Mouse (Mus musculus) forebrain, embryonic 14.5 days (tissue): ENCODE results near the gene Stx1b. TPM values are rescaled to one million over a fixed set of nuclear protein-coding genes. Genes with fewer than 3 reads are reported as not detected.
A peak's percentile ranks its signal among the peaks of the same experiment; 100 is the strongest.

ENCODE experiments used
- ATAC-seq: fragments of 200-750 bp; cut with Nextera tagmentation; 2 replicates; pipeline ENCODE4 v1.8.0; 2017; ENCODE audit warnings: mild to moderate bottlenecking, moderate library complexity
- DNase-seq: peaks from one replicate; pipeline ENCODE4 v3.0.0-alpha.2; 2015; ENCODE audit warnings: low spot score
- H3K27ac ChIP-seq: fragments of 300-500 bp; sonication (generic); 2 replicates; pipeline ENCODE4 v1.5.1; 2014; ENCODE audit warnings: low read depth, mild to moderate bottlenecking, control low read depth, low read length, moderate library complexity
- H3K27me3 ChIP-seq: fragments of 300-500 bp; sonication (generic); replicated peaks from 2 replicates; pipeline ENCODE4 v1.6.1; 2014; ENCODE audit warnings: low read length, control low read depth, mixed read lengths; ENCODE audit not compliant: control insufficient read depth, insufficient read depth
- H3K36me3 ChIP-seq: fragments of 300-500 bp; sonication (generic); 2 replicates; pipeline ENCODE4 v1.6.1; 2014; ENCODE audit warnings: low read length, control low read depth; ENCODE audit not compliant: control insufficient read depth, insufficient read depth
- H3K4me1 ChIP-seq: fragments of 300-500 bp; sonication (generic); 2 replicates; pipeline ENCODE4 v1.6.1; 2014; ENCODE audit warnings: antibody characterized with exemption, low read length, control low read depth; ENCODE audit not compliant: control insufficient read depth, insufficient read depth
- H3K4me2 ChIP-seq: fragments of 300-500 bp; sonication (generic); 2 replicates; pipeline ENCODE4 v1.6.1; 2014; ENCODE audit warnings: mild to moderate bottlenecking, control low read depth, low read length
- H3K4me3 ChIP-seq: fragments of 300-500 bp; sonication (generic); 2 replicates; pipeline ENCODE4 v1.5.1; 2014; ENCODE audit warnings: low read depth, low read length, control low read depth
- H3K9ac ChIP-seq: fragments of 300-500 bp; sonication (generic); 2 replicates; pipeline ENCODE4 v1.6.1; 2014; ENCODE audit warnings: mild to moderate bottlenecking, low read length, control low read depth, moderate library complexity
- H3K9me3 ChIP-seq: fragments of 300-500 bp; sonication (generic); replicated peaks from 2 replicates; pipeline ENCODE4 v1.6.1; 2016; ENCODE audit warnings: low read length, control low read depth, mixed read lengths; ENCODE audit not compliant: control insufficient read depth
- WGBS: fragments of 180-500 bp; shearing (Covaris S2); extraction: QIAGEN DNeasy Blood & Tissue Kit; methylation state at CpG from one replicate; pipeline ENCODE4 v1.1.7; 2014; 5-methylcytosine and 5-hydroxymethylcytosine counted together
- polyA plus RNA-seq: library from polyadenylated mRNA; unstranded; fragments of >200 nt; fragmentation: Nextera tagmentation; extraction: Ambion mirVana; gene quantifications from 2 replicates; pipeline ENCODE4 v1.2.1, GENCODE M21; 2014

Gene Stx1b
- polyA plus RNA-seq: 15.7 and 22.3 TPM in 2 replicates

DNA sequence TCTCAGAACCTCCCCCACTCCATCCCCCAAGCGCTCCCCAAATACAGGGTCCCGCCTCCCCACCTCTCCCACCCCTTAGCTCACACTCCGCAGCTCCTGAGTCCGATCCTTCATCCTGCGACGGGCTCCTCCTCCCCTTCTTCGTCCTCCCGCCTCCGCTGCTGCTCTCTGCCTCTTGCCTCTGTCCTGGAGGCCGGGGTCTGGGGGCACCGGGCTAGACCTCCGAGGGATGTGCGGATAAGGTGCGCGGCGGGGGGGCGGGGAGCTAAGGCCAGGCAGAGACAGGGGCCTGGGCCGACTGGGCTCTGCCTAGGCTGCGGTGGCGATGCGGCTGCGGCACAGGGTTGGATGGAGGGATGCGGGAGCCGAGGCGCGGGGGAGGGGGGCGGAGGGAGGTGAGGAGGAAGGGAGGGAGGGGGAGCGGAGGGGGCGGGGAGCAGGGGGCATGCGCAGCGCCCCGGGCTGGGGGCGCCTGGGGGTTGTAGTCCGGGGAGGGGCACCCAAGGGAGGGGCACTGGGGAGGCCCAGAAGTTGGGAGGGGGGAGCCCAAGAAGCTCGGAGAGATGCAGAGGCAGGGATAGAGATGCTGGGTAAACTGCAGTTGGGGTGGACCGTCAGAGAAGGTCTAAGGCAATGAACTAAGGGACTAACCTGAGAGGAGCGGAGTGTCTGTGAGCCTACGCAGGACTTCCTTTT is at the start of gene Stx1b, which contains the start of gene Stx4a:
TSS of gene Stx1b (minus strand) at position 374 of the 696 bp plus-strand sequence.
TSS of gene Stx4a (plus strand) at position 119 of the 696 bp plus-strand sequence.
- ATAC-seq (peak; percentile 92), DNase-seq (peak; percentile 85)
- peak within 1 kb of the TSS; percentile 66 for H3K27ac ChIP-seq
- H3K9me3 ChIP-seq: no peaks in the 10 kb centered on the region
- H3K27me3 ChIP-seq: no peaks in the 10 kb centered on the region
- H3K36me3 ChIP-seq: no peaks in the 10 kb centered on the region
- peak within 1 kb of the TSS; percentile 68 for H3K4me3 ChIP-seq
- H3K4me1 ChIP-seq: 0 out of 2 replicates have a peak, but pooled peaks cover 5% of the 10 kb centered on the region
- H3K9ac ChIP-seq: peak within 1 kb of the TSS; percentile 96
- H3K4me2 ChIP-seq: peak within 1 kb of the TSS; percentile 74
- WGBS: 2% methylated on average over 33 of the region's 38 CpGs

DNA sequence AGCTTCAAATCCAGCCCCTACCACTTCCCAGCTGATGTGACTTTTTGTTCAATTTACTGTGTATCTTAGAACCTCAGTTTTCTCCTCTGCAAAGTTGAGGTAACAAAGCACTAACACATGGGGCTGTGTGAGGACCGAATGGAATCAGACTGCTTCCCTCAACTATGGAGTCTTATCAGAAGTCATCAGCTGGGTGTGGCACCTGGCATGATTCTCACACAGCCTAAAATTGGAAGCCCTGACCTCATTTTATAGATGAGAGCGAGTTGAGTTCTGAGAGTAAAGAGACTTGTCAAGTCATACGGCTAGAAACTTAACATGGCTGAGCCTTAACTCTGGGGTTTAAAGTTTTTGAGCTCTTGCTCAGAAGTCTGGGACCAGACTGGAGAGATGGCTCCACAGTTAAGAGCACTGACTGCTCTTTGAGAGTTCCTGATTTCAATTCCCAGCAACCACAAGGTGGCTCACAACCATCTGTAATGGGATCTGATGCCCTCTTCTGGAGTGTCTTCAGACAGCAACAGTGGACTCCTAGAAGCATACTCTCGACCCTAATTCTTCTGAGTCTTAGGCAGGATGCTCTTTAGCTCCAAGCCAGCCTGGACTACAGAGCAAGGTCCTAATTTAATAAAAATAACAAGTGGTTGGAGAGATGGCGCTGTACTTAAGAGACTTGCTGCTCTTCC is 45.9 kb upstream of the Stx1b start:
- peaks cover 57% of the 10 kb centered on the region for H3K36me3 ChIP-seq
- no peak for ATAC-seq
- WGBS: 85% methylated on average over 5 of the region's 5 CpGs

DNA sequence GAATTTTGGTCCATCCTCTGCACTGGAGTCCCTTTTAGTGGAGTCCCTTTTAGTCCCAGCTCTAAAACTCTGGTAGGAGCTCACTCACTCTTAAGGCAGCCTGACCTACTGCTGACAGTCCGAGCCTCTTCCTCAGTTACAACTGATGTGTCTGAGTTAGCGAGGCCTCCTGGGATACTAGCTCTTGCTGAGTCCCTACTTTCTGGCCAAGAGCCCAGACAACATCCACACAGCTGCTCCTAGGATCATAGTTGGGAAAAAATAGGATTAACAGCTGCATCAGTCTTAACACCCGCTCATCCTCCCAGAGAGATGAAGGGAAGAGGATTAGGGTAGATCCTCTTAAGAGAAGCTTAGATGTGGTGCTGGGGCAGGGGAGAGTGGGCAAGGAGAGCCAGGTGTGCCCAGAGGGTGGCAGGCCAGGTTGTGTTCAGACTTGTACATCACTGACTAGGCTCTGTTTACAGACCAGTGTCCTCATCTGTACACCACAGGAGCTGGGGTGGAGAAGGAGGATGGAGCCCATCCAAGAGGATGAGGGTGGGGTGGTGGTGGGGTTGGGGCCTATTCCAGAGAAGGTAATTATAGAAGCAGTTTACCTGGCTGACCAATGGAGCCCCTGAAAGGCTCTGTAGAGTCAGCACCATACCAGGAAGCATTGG is 44.9 kb upstream of the Stx1b start:
- ATAC-seq (no peak), DNase-seq (peak; percentile 17)
- H3K9ac ChIP-seq: no peak overlapping the region
- H3K4me3 ChIP-seq: no peak overlapping the region
- H3K4me1 ChIP-seq: peaks cover 7% of the 10 kb centered on the region
- 63% methylated on average over 3 of the region's 3 CpGs for WGBS
- no peaks in the 10 kb centered on the region for H3K27me3 ChIP-seq
- H3K27ac ChIP-seq: peak overlapping the region; percentile 17; the same call in 1 of the 2 replicates
- H3K9me3 ChIP-seq: no peaks in the 10 kb centered on the region
- peaks cover 67% of the 10 kb centered on the region for H3K36me3 ChIP-seq
- no peak overlapping the region for H3K4me2 ChIP-seq

More for the DNA sequence above, 45.9 kb upstream of the Stx1b start:
- no peaks in the 10 kb centered on the region for H3K27me3 ChIP-seq
- H3K9me3 ChIP-seq: no peaks in the 10 kb centered on the region
- H3K4me3 ChIP-seq: no peak overlapping the region
- no peak overlapping the region for H3K9ac ChIP-seq
- H3K27ac ChIP-seq: no peak overlapping the region
- H3K4me2 ChIP-seq: no peak overlapping the region
- peaks cover 11% of the 10 kb centered on the region for H3K4me1 ChIP-seq
- no peak for DNase-seq

DNA sequence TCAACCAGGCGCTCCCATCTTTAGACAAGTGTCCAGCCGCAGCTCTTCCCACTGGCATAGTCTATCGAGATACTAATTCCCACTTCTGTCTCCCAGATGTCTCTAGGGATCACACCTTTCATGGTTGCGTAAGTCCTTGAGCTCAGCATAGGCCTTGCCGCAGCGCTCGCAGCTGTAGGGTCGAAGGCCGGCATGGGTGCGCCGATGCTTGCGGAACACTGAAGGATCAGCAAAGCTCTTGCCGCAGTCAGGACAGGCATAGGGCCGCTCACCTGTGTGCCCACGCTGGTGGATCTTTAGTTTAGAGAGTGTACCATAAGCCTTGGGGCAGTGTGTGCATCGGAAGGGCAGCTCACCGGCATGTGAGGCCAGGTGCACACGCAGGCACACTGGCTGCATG is 43.3 kb upstream of the Stx1b start:
- Histone ChIP-seq H3K4me1 (no peaks in the 10 kb centered on the region), H3K27me3 (no peaks in the 10 kb centered on the region), H3K4me2 (no peak overlapping the region), H3K36me3 (peaks cover 61% of the 10 kb centered on the region), H3K4me3 (no peak overlapping the region), H3K9ac (no peak overlapping the region), H3K9me3 (no peaks in the 10 kb centered on the region), H3K27ac (no peak overlapping the region)
- ATAC-seq (no peak), DNase-seq (no peak)
- 96% methylated on average over 18 of the region's 18 CpGs for WGBS

DNA sequence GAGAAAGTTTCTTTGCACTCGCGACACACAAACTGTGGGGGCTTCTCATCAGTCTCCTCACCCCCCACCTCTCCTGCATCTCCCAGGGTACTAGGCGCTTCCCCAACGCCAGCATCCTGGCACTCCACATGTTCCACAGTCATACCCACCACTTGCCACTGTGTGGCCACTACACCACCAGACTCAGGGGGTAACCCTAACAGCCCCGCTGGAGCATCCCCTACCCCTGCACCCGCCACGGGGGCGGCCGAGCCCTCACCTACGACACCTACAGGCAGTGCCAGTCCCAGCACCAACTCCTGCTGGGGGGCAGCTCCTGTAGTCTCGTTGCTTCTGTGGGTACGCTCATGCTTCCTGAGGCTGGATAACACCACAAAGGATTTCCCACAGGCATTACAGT is 42.1 kb upstream of the Stx1b start:
- H3K4me2 ChIP-seq: no peak overlapping the region
- H3K9ac ChIP-seq: no peak overlapping the region
- no peak overlapping the region for H3K27ac ChIP-seq
- DNase-seq (no peak), ATAC-seq (no peak)
- no peaks in the 10 kb centered on the region for H3K4me1 ChIP-seq
- H3K9me3 ChIP-seq: no peaks in the 10 kb centered on the region
- no peak overlapping the region for H3K4me3 ChIP-seq
- no peaks in the 10 kb centered on the region for H3K27me3 ChIP-seq
- peaks cover 54% of the 10 kb centered on the region for H3K36me3 ChIP-seq
- 94% methylated on average over 12 of the region's 12 CpGs for whole genome bisulfite sequencing

DNA sequence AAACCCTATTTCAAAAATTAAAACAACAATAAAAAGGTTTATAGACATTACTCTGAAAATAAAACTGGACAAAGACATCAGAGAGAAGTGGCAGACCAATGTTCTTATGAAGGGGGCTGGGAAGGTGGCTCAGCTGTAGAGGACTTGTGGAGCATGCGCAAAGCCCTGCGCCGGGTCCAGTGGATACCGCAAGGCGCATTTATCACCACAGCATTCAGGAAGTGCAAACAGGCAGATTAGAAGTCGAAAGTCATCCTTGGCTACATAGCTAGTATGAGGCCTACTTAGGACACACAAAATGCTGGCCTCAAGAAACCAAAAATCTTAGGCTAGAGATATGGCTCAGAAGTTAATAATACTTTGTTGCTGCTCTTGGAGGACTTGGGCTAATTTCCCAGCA is 33.9 kb upstream of the Stx1b start:
- Histone ChIP-seq H3K27me3 (no peaks in the 10 kb centered on the region), H3K9ac (no peak overlapping the region), H3K4me3 (no peak overlapping the region), H3K27ac (no peak overlapping the region), H3K4me2 (no peak overlapping the region), H3K9me3 (no peaks in the 10 kb centered on the region), H3K36me3 (no peaks in the 10 kb centered on the region), H3K4me1 (no peaks in the 10 kb centered on the region)
- WGBS: 97% methylated on average over 6 of the region's 6 CpGs
- DNase-seq (no peak), ATAC-seq (no peak)

DNA sequence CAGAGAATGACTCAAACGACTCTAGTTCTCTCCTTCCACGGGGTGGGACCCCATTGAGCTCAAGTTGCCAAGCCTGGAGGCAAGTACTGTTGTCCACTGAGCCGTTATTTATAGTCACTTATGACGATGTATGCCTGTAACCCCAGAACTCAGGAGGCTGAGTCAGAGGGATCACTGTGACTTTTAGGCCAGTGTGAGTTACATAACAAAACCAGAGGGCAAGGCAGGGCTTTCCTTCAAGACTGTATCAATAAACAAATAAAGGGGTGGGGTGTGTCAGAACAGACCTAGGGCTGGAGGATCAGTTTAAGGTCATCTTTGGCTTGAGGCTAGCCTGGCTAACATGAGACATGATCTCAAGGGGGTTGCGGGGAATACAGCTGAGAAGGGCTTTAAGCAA is 26.6 kb upstream of the Stx1b start:
- Histone ChIP-seq H3K27ac (no peak overlapping the region), H3K4me1 (no peaks in the 10 kb centered on the region), H3K9me3 (no peaks in the 10 kb centered on the region), H3K27me3 (no peaks in the 10 kb centered on the region), H3K36me3 (0 out of 2 replicates have a peak, but pooled peaks cover 3% of the 10 kb centered on the region), H3K4me3 (no peak overlapping the region), H3K4me2 (no peak overlapping the region), H3K9ac (no peak overlapping the region)
- DNase-seq: no peak
- 78% methylated on average over 5 of the region's 5 CpGs for WGBS
- no peak for ATAC-seq

DNA sequence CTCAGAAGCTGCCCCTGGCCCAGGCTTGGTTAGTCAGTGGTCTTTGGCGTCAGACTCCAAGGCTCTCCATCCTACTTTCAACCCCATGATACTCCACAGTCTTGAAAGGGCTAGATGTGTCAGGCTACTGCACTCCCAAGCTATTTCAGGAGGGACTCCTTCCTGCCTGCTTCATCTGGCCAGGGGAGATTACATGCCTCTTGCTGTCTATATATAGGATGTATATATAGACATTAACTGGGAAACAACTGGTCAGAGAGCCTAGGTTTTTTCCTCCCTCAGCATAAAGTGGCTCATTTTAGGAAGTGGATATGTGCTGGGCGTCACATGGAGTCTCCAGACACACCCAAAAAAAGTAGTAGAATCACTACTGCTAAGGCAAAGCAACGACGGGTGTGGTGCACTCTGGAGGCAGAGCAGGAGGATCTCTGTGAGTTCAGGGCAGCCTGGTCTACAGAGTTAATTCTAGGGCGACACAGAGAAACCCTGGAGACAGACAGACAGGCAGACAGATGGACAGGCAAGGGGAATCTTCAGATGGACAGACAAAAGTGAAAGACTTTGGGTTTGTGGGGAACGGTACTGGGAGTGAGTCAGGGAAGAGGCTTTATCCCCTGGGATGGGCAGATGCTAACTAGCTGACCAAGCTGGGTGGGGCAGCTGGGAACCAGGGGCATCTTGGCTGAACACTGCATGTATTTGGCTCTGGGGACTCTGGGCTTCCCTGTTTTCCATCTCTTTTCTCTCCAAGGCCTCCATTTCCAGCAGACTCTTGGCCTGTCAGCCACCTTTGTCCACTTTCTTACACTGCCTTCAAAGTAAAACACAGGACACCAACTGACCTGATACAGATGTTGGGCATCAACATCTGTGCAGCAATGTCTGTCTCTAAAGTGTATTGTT is 25.9 kb upstream of the Stx1b start:
- DNase-seq: no peak
- H3K27ac ChIP-seq: no peak overlapping the region
- no peak for ATAC-seq
- H3K4me3 ChIP-seq: no peak overlapping the region
- 0 out of 2 replicates have a peak, but pooled peaks cover 3% of the 10 kb centered on the region for H3K36me3 ChIP-seq
- no peaks in the 10 kb centered on the region for H3K27me3 ChIP-seq
- 79% methylated on average over 6 of the region's 6 CpGs for WGBS
- no peaks in the 10 kb centered on the region for H3K4me1 ChIP-seq
- no peak overlapping the region for H3K9ac ChIP-seq
- H3K4me2 ChIP-seq: no peak overlapping the region
- H3K9me3 ChIP-seq: no peaks in the 10 kb centered on the region
